Mouse (Mus musculus): ENCODE data around the gene Fam71a. TPM values are rescaled to one million over a fixed set of nuclear protein-coding genes. Genes with fewer than 3 reads are reported as not detected.

The Fam71a gene
- polyA plus RNA-seq, 1 experiment from 2014 or later, result not detected

DNA sequence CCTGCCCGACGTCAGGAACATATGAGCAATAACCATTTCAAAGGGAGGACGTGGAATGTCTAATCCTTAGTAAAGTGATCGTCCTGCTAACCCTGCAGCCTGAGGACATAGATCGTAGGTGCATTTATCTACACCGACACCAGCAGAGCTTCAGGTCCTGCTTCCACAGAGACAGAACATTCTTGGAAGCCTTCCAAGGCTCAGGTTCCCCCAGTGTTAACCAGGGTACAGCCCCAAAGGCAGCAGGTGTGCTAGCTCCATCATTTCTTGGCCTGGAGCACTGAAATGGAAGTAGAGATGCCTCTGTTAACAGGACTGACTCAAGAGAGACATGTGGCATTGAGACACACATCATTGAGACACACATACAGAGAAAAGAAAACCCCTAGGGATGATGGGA lies 27.6 kb upstream of the Fam71a start:
- Histone ChIP-seq H3K4me3 (replicated peaks) (no peak overlapping the region), H3K4me2 (no peak overlapping the region), H3K27me3 (replicated peaks) (peaks cover 28% of the 10 kb centered on the region), H3K9me3 (replicated peaks) (no peaks in the 10 kb centered on the region), H3K4me1 (no peaks in the 10 kb centered on the region), H3K27ac (replicated peaks) (no peak overlapping the region), H3K36me3 (no peaks in the 10 kb centered on the region), H3K9ac (replicated peaks) (no peak overlapping the region)
- 68% methylated on average over 6 of the region's 6 CpGs for whole genome bisulfite sequencing
- ATAC-seq (ENCODE audit: low FRiP score), result no peak

DNA sequence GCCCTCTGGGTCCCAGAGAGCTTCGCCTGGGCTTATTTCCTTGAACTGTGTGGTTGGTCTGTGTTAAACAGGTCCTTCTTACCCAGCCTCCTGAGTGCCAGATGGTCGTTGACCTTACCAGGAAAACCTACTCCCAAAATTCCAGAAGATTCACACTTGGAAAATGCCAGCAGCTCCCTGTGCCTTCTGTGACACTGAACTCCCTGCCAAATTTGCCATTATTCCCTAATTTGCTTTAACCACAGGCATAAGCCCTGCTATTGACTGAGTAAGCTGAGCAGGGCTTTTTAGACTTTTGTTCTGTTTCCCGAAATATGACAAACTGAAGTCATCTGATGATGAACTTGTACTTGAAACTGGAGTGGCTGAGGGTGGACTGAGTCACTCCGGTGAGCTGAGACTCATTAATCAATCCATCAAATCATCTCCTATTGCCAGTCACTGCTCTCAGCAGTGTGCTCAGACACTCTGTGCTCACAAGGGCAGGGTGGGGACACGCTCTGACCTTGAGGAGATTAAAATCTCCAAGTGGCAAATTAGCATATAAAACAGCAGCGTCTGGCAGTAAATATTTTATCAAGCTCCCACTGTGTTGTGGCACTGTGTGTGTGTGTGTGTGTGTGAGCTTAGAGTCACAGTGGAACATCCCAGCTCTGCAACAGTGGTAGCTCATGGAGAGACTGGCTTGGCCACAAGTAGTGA lies 25.2 kb upstream of the Fam71a start:
- no peaks in the 10 kb centered on the region for H3K36me3 ChIP-seq
- no peak for ATAC-seq (ENCODE audit: low FRiP score)
- WGBS, result 51% methylated on average over 6 of the region's 6 CpGs

DNA sequence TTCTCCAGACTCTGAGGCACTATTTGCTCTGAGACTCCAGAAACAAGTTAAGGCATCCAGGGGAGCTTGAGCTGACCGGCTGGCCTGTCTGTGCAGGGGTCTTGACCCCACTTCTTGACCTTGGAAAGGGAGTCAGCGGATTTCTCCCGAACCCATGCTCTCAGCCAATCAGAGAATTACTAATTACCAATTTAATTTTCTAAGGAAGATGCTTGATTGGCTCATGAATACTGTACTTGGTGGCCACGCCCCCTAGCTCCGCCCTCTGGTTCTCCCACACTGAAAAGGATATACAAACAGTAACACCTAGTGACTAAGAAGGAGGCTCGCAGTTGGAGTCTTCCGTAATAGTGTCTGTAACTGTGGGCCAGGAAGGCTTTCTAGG lies 21.8 kb upstream of the Fam71a start:
- H3K27ac ChIP-seq (replicated peaks), result no peak overlapping the region
- H3K9ac ChIP-seq (replicated peaks), result no peak overlapping the region
- no peaks in the 10 kb centered on the region for H3K9me3 ChIP-seq (replicated peaks)
- H3K4me1 ChIP-seq, result peaks cover 45% of the 10 kb centered on the region
- WGBS, result 5% methylated on average over 7 of the region's 7 CpGs
- peaks cover 83% of the 10 kb centered on the region for H3K27me3 ChIP-seq (replicated peaks)
- no peaks in the 10 kb centered on the region for H3K36me3 ChIP-seq
- H3K4me3 ChIP-seq (replicated peaks), result no peak overlapping the region
- H3K4me2 ChIP-seq, result peak overlapping the region; percentile 99
- no peak for ATAC-seq (ENCODE audit: low FRiP score)

More for the DNA sequence above, 25.2 kb upstream of the Fam71a start:
- no peak overlapping the region for H3K4me3 ChIP-seq (replicated peaks)
- H3K9ac ChIP-seq (replicated peaks), result no peak overlapping the region
- H3K4me2 ChIP-seq, result no peak overlapping the region
- peaks cover 52% of the 10 kb centered on the region for H3K27me3 ChIP-seq (replicated peaks)
- peaks cover 15% of the 10 kb centered on the region for H3K4me1 ChIP-seq
- H3K9me3 ChIP-seq (replicated peaks), result no peaks in the 10 kb centered on the region
- H3K27ac ChIP-seq (replicated peaks), result no peak overlapping the region

DNA sequence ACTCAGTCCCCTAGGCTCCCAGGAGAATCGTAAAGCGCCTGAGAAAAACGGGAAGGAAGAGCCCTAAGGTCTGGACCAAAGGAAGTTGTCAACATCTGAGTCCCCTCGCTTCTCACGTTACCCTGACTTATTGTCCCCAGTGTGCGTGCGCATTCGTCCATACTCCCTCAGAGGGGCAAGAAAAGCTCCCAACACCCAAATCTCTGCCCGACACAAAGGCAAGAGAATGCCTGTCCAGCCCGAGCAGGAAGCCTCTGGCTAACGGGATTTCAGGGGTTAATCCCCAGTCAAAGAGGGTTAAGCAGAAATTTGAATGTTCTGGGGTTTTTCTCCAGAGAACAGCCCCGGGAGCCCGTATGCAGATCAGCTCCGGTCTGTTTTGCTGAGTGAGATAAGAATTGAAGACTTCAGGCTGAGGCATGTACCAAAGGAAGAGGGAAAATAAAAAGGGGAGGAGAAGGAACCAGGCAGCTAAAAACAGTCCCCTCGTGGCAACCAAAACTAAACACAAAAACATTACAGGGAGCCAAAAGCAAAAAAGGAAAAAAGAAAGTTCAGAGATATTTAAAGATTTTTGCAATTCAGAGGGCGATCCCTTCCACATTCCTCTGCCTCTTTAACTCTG lies 21.3 kb upstream of the Fam71a start:
- Histone ChIP-seq H3K4me1 (peaks cover 45% of the 10 kb centered on the region), H3K36me3 (no peaks in the 10 kb centered on the region), H3K9me3 (replicated peaks) (no peaks in the 10 kb centered on the region), H3K4me2 (peak overlapping the region; percentile 99), H3K27ac (replicated peaks) (no peak overlapping the region), H3K27me3 (replicated peaks) (peaks cover 84% of the 10 kb centered on the region), H3K9ac (replicated peaks) (no peak overlapping the region), H3K4me3 (replicated peaks) (peak overlapping the region; percentile 45)
- 2% methylated on average over 16 of the region's 16 CpGs for WGBS
- ATAC-seq (ENCODE audit: low FRiP score), result no peak

DNA sequence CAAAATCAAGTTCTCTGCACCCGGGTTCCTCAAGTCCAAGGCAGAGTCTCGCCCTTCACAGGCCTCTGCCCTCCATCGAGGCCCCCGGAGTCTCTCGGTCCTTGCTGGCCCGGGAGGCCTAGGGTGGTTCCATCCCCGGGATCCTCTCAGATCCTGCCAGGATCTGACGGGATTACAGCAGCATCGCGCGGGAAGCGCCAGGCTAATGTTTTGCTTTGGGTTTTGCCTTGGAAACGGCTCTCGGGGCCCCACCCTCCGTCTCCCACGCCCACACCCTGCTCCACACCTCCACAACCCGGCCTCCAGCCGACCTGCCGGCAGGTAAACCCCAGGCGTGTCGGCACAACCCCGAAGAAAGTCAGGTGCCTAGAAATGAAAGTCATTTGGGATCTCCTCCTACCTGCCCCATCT lies 20.2 kb upstream of the Fam71a start:
- H3K9me3 ChIP-seq (replicated peaks), result no peaks in the 10 kb centered on the region
- H3K27ac ChIP-seq (replicated peaks), result no peak overlapping the region
- peaks cover 89% of the 10 kb centered on the region for H3K27me3 ChIP-seq (replicated peaks)
- no peak for ATAC-seq (ENCODE audit: low FRiP score)
- H3K4me1 ChIP-seq, result peaks cover 45% of the 10 kb centered on the region
- peak overlapping the region; percentile 99 for H3K4me2 ChIP-seq
- H3K36me3 ChIP-seq, result no peaks in the 10 kb centered on the region
- 1% methylated on average over 22 of the region's 22 CpGs for WGBS
- H3K9ac ChIP-seq (replicated peaks), result peak overlapping the region; percentile 10; the same call in 1 of the 2 replicates
- peak overlapping the region; percentile 45; the same call in 1 of the 2 replicates for H3K4me3 ChIP-seq (replicated peaks)

DNA sequence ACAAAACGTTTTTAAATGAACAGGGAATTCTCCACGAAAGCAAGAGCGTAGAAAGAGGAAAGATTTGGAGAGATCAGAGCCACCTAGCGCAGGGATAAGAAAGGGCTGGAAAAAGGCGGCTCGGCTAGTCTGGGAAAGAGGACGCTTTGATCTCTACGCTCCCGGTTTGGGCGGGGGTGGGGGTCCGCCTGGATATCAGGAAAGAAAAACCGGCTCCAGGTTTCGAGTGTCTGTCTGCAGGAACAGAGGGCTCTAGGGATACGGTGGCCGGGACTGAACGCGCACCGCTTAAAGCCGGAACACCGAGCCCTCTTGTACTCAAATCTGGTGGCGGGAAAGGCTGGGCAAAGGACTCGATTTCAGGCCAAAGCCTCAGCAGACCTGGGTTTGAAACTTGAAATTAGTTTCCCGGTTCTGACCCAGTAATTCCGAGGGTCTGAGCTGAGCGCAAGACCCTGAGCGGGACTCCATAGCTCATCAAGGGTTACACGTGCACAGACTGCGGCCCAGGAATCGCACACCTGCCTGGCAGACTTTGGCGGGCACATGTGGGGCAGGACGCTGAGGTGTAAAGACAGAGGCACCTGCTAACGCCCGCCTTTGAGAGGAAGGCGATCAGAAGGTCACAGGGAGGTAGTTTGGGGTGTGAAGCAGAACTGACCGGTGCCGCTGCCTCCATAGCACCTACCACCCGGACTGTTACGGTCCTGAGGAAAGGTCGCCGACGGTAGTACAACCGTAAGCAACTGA lies 19.6 kb upstream of the Fam71a start:
- H3K9me3 ChIP-seq (replicated peaks), result no peaks in the 10 kb centered on the region
- H3K9ac ChIP-seq (replicated peaks), result peak overlapping the region; percentile 47
- H3K4me1 ChIP-seq, result peaks cover 49% of the 10 kb centered on the region
- H3K27me3 ChIP-seq (replicated peaks), result peaks cover 92% of the 10 kb centered on the region
- H3K36me3 ChIP-seq, result no peaks in the 10 kb centered on the region
- H3K4me2 ChIP-seq, result peak overlapping the region; percentile 99
- ATAC-seq (ENCODE audit: low FRiP score), result peak; percentile 29; the same call in 1 of the 2 replicates
- WGBS, result under 1% methylated on average over 42 of the region's 42 CpGs
- H3K4me3 ChIP-seq (replicated peaks), result peak overlapping the region; percentile 45
- H3K27ac ChIP-seq (replicated peaks), result no peak overlapping the region

DNA sequence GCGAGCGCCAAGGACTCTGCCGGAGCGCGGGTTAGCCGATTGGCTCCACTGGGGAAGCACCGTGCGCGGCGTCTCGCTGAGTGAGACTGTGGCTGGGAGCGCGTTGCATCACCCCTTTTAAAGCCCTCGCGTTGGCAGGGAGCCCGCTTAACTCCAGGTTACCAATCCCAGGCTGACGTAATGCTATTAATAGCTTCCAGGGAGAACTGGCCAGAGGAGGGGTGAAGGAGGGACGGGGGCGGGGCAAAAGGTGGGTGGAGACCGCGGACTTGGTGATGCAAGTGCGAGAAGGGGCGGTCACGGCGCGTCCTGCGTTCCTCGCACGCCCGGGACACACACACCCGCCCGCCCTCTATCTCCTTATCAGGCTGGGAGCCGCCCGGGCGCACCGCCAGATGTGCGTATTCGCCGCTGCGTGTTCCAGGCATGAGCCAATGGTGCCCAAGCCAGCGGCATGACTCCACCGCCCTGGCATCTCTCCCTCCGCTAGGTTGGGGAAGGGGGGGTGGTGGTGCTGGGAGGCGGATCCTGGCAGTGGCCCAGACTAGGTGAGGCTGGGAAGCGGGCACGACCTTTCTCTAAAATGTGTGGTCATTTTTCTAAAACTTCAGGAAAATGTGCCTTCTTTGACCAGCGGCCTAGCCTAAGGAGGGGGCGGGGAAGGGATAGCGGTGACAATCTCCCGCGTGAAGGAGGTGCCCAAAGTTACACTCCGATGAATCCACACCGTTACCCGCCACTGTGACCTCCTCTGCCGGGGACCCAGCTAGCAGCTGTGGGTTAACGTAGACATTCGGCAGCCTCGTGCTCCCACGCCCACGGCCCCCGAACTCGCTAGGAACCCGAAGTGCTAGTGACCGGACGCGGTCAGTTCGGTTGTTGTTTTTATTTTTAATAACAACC lies 18.8 kb upstream of the Fam71a start:
- peak; percentile 81 for ATAC-seq (ENCODE audit: low FRiP score)
- peak overlapping the region; percentile 99 for H3K4me2 ChIP-seq
- peak overlapping the region; percentile 56; the same call in 1 of the 2 replicates for H3K27ac ChIP-seq (replicated peaks)
- H3K9ac ChIP-seq (replicated peaks), result peak overlapping the region; percentile 47
- under 1% methylated on average over 67 of the region's 67 CpGs for WGBS
- H3K9me3 ChIP-seq (replicated peaks), result no peaks in the 10 kb centered on the region
- peaks cover 91% of the 10 kb centered on the region for H3K27me3 ChIP-seq (replicated peaks)
- peak overlapping the region; percentile 45 for H3K4me3 ChIP-seq (replicated peaks)
- H3K4me1 ChIP-seq, result peaks cover 56% of the 10 kb centered on the region
- H3K36me3 ChIP-seq, result no peaks in the 10 kb centered on the region

DNA sequence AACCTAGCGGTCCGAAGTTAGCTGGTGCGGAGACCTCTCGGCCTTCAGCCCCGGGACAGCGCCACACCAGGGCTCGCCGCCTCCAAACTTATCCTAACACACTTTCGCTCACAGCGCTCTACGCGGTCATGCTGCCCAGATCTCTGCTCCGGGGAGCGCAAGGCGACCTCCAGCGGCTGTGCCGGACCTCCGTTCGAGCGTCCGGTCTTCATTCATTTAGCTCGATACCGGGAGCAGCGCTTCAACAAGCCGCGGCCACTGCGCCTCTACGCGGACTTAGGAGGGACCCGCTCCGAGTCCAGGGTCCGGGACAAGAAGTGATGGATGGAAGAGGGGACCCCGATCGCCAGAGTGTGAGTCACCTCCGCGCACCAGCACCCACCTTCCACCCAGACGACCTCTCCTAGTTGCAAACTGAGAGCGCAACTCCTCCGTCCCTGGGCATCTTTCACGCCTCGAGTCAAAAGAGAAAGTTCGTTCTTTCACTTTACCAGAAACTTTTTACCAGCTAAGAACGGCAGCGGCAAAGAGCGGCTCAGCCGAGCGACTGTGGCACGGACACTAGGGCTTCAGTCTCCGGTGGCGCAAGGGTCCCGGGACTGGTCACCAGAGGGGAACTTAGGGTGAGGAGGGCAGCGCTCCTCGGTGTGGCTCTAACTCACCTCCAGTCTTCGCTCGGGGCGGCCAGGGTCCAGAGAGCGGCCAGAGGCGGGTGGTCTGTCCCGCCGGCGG lies 18.0 kb upstream of the Fam71a start:
- H3K9me3 ChIP-seq (replicated peaks), result no peaks in the 10 kb centered on the region
- peaks cover 94% of the 10 kb centered on the region for H3K27me3 ChIP-seq (replicated peaks)
- peaks cover 64% of the 10 kb centered on the region for H3K4me1 ChIP-seq
- under 1% methylated on average over 61 of the region's 61 CpGs for WGBS
- peak; percentile 16; the same call in 1 of the 2 replicates for ATAC-seq (ENCODE audit: low FRiP score)
- H3K36me3 ChIP-seq, result no peaks in the 10 kb centered on the region
- peak overlapping the region; percentile 56; the same call in 1 of the 2 replicates for H3K27ac ChIP-seq (replicated peaks)
- peak overlapping the region; percentile 99 for H3K4me2 ChIP-seq
- H3K4me3 ChIP-seq (replicated peaks), result peak overlapping the region; percentile 45
- peak overlapping the region; percentile 47 for H3K9ac ChIP-seq (replicated peaks)

DNA sequence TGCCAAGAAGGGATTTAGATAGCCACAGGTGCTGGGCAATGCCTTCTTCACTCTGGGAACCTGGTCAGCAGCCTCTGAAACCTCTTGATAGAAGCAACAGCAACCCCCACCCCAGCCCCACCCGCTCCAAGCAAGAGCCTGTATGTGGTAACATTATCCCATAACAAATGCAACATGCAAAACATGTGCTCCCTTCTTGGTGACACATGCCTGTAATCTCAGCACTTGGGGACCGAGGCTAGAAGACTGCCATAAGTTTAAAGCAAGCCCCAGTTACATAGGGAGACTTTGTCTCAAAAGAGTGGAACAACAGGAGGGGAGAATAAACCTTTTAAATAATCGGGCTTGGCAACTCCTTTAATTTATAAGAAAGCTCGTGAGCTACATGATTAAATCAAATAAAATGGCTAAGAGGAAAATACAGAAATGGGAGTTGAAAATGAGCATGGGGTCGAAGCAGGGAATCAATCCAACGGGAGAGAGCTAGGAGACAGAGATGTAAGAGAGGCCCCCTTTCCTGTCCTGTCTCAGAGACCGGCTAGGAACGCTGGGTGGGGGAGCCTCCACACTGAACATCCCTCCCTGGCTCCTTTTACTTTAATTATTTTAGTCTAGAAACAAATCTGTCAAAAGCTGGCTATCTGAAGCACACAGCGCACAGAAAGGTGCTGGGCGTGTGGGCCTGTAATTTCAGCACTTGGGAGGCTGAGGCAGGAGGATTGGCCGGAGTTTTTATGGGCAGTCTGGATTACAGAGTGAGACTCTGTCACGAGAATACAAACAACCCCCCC lies 17.0 kb upstream of the Fam71a start:
- Histone ChIP-seq H3K4me1 (peaks cover 64% of the 10 kb centered on the region), H3K36me3 (no peaks in the 10 kb centered on the region), H3K4me3 (replicated peaks) (peak overlapping the region; percentile 45; the same call in 1 of the 2 replicates), H3K9ac (replicated peaks) (no peak overlapping the region), H3K27me3 (replicated peaks) (peaks cover 91% of the 10 kb centered on the region), H3K27ac (replicated peaks) (no peak overlapping the region), H3K4me2 (peak overlapping the region; percentile 99), H3K9me3 (replicated peaks) (no peaks in the 10 kb centered on the region)
- WGBS, result 57% methylated on average over 12 of the region's 12 CpGs
- ATAC-seq (ENCODE audit: low FRiP score), result no peak

DNA sequence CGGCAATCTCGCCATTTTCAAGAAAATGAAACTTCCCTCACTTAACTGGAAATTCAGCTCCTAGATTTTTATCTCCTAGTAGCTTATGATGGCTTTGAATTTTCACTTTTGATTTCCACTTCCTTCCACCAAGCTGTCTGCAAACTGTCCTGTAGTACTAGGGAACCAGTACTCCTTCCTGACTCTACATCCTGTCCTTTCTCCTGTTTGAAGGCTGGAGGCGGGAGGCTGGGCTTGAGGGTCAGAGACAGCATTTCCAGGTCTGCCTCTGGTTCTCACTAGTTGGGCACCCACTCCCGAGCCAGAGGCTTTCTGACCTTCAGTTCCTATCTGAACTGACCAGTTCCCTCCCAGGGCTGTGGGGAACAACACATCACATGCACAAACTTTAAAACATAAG lies 15.8 kb upstream of the Fam71a start:
- Histone ChIP-seq H3K9ac (replicated peaks) (no peak overlapping the region), H3K36me3 (no peaks in the 10 kb centered on the region), H3K4me2 (no peak overlapping the region), H3K27me3 (replicated peaks) (peaks cover 81% of the 10 kb centered on the region), H3K4me3 (replicated peaks) (no peak overlapping the region), H3K9me3 (replicated peaks) (no peaks in the 10 kb centered on the region), H3K4me1 (peaks cover 55% of the 10 kb centered on the region), H3K27ac (replicated peaks) (no peak overlapping the region)
- no peak for ATAC-seq (ENCODE audit: low FRiP score)
- WGBS, result 78% methylated on average over 4 of the region's 4 CpGs
